Comparison of ENCODE assay signal across 8 mouse cellular contexts in the genomic region with DNA sequence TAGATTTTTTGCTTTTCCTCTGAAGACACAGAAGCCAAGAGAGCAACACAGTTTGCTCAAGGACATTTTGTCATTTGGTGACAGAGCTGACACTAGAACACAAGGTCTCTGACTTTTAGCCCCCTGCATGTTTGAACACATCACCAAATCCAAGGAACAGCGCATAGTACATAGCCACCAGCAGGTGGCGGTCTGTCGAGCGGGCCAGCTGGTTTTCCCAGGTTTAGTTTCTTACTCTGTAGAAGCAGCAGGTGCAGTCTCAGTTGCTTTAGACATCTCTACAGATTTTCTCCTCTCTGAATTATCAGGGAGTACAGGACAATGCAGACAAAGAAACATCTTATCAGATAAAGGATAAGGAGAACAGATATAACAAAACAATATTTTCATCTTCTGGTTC. TPM values are rescaled to one million over a fixed set of nuclear protein-coding genes. Genes with fewer than 3 reads are reported as not detected.
DNase-seq lines count a peak whose midpoint lies in the region; ATAC-seq lines count a peak whose summit lies in the region.

No protein-coding gene starts in this region.

- ATAC-seq in limb, embryonic 13.5 days (ENCODE audit: low FRiP score, low read depth) = peak; percentile 57; the same call in 1 of the 2 replicates

- no peak overlapping the region for H3K4me2 ChIP-seq in limb, embryonic 13.5 days (replicated peaks)

- peak; percentile 4 for DNase-seq in ovary, postnatal 10 days (ENCODE audit: low spot score)
- no peak for DNase-seq in ovary, adult 18-20 months (ENCODE audit: low spot score)
- peak; percentile 54 to 68 for DNase-seq in adrenal gland, postnatal 36 days
- DNase-seq in embryonic facial prominence, embryonic 10.5 days (ENCODE audit: low spot score) = peak; percentile 62
- DNase-seq in kidney, adult 8-10 months = peak; percentile 41 to 60
- DNase-seq in retina, postnatal 1 day = peak; percentile 65
- peak; percentile 49 for DNase-seq in urinary bladder, postnatal 14 days (ENCODE audit: low spot score)

- H3K9me3 ChIP-seq in embryonic facial prominence, embryonic 10.5 days = no peaks in the 10 kb centered on the region
- no peaks in the 10 kb centered on the region for H3K9me3 ChIP-seq in limb, embryonic 13.5 days

- no peaks in the 10 kb centered on the region for H3K4me1 ChIP-seq in embryonic facial prominence, embryonic 10.5 days
- peaks cover 10% of the 10 kb centered on the region for H3K4me1 ChIP-seq in limb, embryonic 13.5 days

- no peak overlapping the region for H3K4me3 ChIP-seq in embryonic facial prominence, embryonic 10.5 days
- no peak overlapping the region for H3K4me3 ChIP-seq in limb, embryonic 13.5 days

- no peaks in the 10 kb centered on the region for H3K36me3 ChIP-seq in embryonic facial prominence, embryonic 10.5 days (replicated peaks)
- H3K36me3 ChIP-seq in limb, embryonic 13.5 days = no peaks in the 10 kb centered on the region

- WGBS in embryonic facial prominence, embryonic 10.5 days = 2% methylated on average over 4 of the region's 4 CpGs
- WGBS in limb, embryonic 13.5 days = 1% methylated on average over 4 of the region's 4 CpGs

- H3K9ac ChIP-seq in limb, embryonic 13.5 days = no peak overlapping the region

- no peak overlapping the region for H3K27ac ChIP-seq in embryonic facial prominence, embryonic 10.5 days (replicated peaks)
- H3K27ac ChIP-seq in limb, embryonic 13.5 days = no peak overlapping the region

- H3K27me3 ChIP-seq in embryonic facial prominence, embryonic 10.5 days (replicated peaks; ENCODE audit: low read depth, poor library complexity, severe bottlenecking) = no peaks in the 10 kb centered on the region
- no peaks in the 10 kb centered on the region for H3K27me3 ChIP-seq in limb, embryonic 13.5 days

RNA-seq across cellular contexts. Expression of a gene that starts 23.7 kb away (rescaled TPM):
- total RNA-seq in adrenal gland, postnatal 36 days (2021) = 10 to 100 TPM; 11.0 to 14.2 TPM
- polyA plus RNA-seq in embryonic facial prominence, embryonic 10.5 days (2016; fragmentation: Nextera tagmentation; extraction: Ambion mirVana) = 53.8 and 60.4 TPM in 2 replicates
- polyA plus RNA-seq in limb, embryonic 13.5 days (2015; fragmentation: Nextera tagmentation; extraction: Ambion mirVana) = 32.8 and 34.9 TPM in 2 replicates

RNA-seq across cellular contexts. Expression of a gene that starts 33.8 kb away (rescaled TPM):
- 1 to 10 TPM; 3.4 to 4.3 TPM for total RNA-seq in adrenal gland, postnatal 36 days (2021)
- polyA plus RNA-seq in embryonic facial prominence, embryonic 10.5 days (2016; fragmentation: Nextera tagmentation; extraction: Ambion mirVana) = 0.12 and 0.18 TPM in 2 replicates
- 0.10 and 0.17 TPM in 2 replicates for polyA plus RNA-seq in limb, embryonic 13.5 days (2015; fragmentation: Nextera tagmentation; extraction: Ambion mirVana)

RNA-seq across cellular contexts. Expression of a gene that starts 34.0 kb away (rescaled TPM):
- total RNA-seq in adrenal gland, postnatal 36 days (2021) = 10 to 100 TPM; 35.4 to 43.6 TPM
- polyA plus RNA-seq in embryonic facial prominence, embryonic 10.5 days (2016; fragmentation: Nextera tagmentation; extraction: Ambion mirVana) = 126 and 138 TPM in 2 replicates
- polyA plus RNA-seq in limb, embryonic 13.5 days (2015; fragmentation: Nextera tagmentation; extraction: Ambion mirVana) = 106 and 109 TPM in 2 replicates

RNA-seq across cellular contexts. Expression of a gene that starts 34.0 kb away (rescaled TPM):
- 1 to 10 TPM; 2.3 to 2.8 TPM for total RNA-seq in adrenal gland, postnatal 36 days (2021)
- polyA plus RNA-seq in embryonic facial prominence, embryonic 10.5 days (2016; fragmentation: Nextera tagmentation; extraction: Ambion mirVana) = 10.7 TPM in 2 replicates
- 5.4 and 5.6 TPM in 2 replicates for polyA plus RNA-seq in limb, embryonic 13.5 days (2015; fragmentation: Nextera tagmentation; extraction: Ambion mirVana)
